Mouse (Mus musculus): ENCODE measurements around the gene Olfr1122.
"Not testable (repeated sequence)": the region's sequence is repeated elsewhere in the genome, so short reads cannot be mapped to it uniquely, and the experiment has no call there.

The Olfr1122 gene

GRCm38 (mm10) chr2:87385549-87385948 lies at the start of gene Olfr1122:
TSS of gene Olfr1122 (plus strand) at chr2:87385849.
- DNase-seq (ENCODE audit: low spot score), result no peak

- no peak for DNase-seq (ENCODE audit: low spot score)
These were observed 31.1 kb upstream of the Olfr1122 start, which contains the start of gene Olfr1120 for GRCm38 (mm10) chr2:87354515-87354914. TSS of gene Olfr1120 (plus strand) at chr2:87354815.

DNA sequence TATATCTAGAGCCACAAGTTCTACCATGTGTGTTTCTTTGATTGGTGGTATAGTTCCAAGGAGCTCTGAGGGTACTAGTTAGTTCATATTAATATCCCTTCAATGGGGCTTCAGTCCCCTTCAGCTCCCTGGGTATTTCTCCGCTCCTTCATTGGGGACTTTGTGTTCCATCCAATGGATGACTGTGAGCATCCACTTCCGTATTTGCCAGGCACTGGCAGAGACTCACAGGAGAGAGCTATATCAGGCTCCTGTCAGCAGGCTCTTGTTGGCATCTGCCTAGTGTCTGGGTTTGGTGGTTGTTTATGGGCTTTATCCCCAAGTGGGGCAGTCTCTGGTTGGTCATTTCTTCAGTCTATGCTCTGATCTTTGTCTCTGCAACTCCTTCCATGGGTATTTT lies 25.5 kb upstream of the Olfr1122 start:
- DNase-seq (ENCODE audit: low spot score), result not testable (repeated sequence)

GRCm38 (mm10) chr2:87369595-87369994 lies 16.1 kb upstream of the Olfr1122 start, which contains the start of gene Olfr1121:
TSS of gene Olfr1121 (plus strand) at chr2:87369895.
- DNase-seq (ENCODE audit: low spot score), result no peak

- no peak for DNase-seq (ENCODE audit: low spot score)
These were observed 13.9 kb upstream of the Olfr1122 start for GRCm38 (mm10) chr2:87371726-87372125.

DNA sequence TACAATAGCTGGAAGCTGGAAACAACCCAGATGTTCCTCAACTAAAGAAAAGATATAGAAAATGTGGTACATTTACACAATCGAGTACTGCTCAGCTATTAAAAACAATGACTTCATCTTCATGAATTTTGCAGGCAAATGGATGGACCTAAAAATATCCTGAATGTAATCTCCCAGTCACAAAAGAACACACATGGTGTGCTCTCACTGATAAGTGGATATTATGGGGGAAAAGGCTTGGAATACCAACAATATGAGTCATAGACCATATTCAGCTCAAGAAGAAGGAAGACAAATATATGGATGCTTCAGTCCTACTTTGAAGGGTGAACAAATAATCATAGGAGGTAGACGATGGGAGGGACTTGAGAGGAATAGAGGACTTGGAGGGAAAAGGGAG lies 1.7 kb upstream of the Olfr1122 start:
- no peak for DNase-seq (ENCODE audit: low spot score)

GRCm38 (mm10) chr2:87393605-87394004 lies 8.0 kb downstream of the Olfr1122 start:
- DNase-seq (ENCODE audit: low spot score), result not testable (repeated sequence)

DNA sequence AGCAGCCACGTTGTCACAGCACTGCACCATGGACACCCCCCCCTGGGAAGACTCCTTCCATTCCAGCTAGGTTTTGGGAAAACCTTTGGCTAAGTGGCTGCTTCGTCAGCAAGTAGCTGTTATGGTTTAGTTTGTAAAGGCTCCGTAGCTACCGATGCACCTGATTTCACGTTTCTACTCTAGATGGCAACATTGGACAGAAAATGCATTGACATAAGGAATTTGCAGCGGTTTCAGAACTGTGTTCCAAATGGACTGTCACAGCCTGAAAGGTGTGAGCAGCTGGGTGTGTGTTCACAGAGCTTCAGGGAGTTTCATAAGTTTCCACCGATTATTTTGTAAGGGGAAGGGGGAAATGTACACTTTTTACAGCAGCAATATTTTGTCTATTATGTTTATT lies 9.0 kb downstream of the Olfr1122 start:
- DNase-seq (ENCODE audit: low spot score), result not testable (repeated sequence)

DNA sequence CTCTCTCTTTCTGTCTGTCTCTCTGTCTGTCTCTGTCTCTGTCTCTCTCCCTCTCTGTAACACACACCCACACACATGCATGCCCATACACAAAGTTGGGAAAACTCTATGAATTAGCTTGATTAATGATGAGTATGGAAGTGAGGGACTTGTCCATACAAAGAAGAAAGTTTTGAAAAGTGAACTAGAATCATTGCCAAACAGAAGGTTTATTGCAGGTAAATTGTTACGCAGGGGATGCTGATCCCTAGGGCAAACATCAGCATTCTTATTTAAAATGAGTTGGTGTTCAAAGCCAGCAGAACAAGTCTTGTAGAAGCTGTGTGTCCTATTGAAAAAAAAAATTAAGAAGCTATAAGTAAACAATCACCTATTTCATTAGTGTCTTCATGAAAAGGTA lies 30.7 kb downstream of the Olfr1122 start, which contains the start of gene Olfr1123:
Gene Olfr1123, plus strand, starts transcription at position 301 of the 400 bp plus-strand sequence.
- DNase-seq (ENCODE audit: low spot score), result no peak

DNA sequence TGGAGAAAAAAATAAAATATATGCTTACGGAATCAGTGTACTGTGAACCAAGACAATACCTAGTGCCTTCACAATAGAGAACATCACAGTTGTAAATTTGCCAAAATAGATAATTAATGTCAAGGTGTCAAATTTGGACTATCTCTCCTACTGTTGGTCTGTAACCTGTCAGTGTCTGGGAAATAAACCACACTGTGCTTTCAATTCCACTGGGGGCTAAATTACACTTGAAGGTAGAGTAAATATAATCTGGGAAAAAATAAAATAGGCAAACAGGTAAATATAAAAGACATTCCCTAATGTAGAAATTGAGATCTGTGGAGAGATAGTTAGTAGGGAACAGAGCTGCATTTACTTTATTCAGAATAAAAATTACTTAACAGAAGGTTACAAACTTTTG lies 44.3 kb downstream of the Olfr1122 start, which contains the start of gene Olfr1124:
Gene Olfr1124, plus strand, starts transcription at position 301 of the 400 bp plus-strand sequence.
- DNase-seq (ENCODE audit: low spot score), result no peak

DNA sequence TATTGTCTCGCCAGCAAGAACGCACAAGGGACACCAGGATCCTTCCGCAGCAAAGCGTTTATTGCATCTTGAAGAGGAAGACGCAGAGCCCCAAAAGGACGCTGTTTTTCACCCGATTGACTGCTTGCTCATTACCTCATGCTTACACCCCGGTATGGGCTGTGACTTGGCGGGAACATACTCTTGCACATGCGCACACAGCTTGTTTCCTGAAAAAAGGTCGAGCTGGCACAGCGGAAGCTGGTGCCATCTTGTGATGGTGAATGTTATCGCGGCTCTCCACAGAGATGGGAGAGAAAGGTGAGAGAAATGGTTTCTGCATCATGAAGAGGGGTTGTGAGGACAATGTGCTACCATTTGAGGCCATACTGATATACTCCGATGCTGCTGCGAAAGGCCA lies 52.1 kb downstream of the Olfr1122 start:
- DNase-seq (ENCODE audit: low spot score), result no peak

Data from yolk sac, embryonic 10.5 days (tissue).